Mouse (Mus musculus): ENCODE measurements at regions not wholly inside any gene's neighbourhood (a gene's known extent, or its start where the extent isn't known, plus 50 kb on each side); places are given as distances from the start of the nearest gene placed in this dataset.

GRCm38 (mm10) chr4:79362522-79362921, 1150.8 kb upstream of the Ptprd start:
- DNase-seq (ENCODE audit: low spot score in 2 of 2): no peak

- DNase-seq (ENCODE audit: low spot score in 2 of 2): no peak
These were observed 1146.0 kb upstream of the Ptprd start for GRCm38 (mm10) chr4:79357720-79358119.

GRCm38 (mm10) chr4:79309890-79310727, 1098.3 kb upstream of the Ptprd start:
- no peak for DNase-seq (ENCODE audit: low spot score in 2 of 2)

GRCm38 (mm10) chr4:79291091-79291490, 1079.3 kb upstream of the Ptprd start:
- DNase-seq (ENCODE audit: low spot score in 2 of 2): peak in 1 of 2 experiments; percentile 10

- DNase-seq (ENCODE audit: low spot score in 2 of 2): peak in 1 of 2 experiments; percentile 15
These were observed 1053.3 kb upstream of the Ptprd start for GRCm38 (mm10) chr4:79265044-79265443.

- DNase-seq (ENCODE audit: low spot score in 2 of 2): no peak
These were observed 1031.4 kb upstream of the Ptprd start for GRCm38 (mm10) chr4:79243184-79243583.

- no peak for DNase-seq (ENCODE audit: low spot score in 2 of 2)
These were observed 1029.9 kb upstream of the Ptprd start for GRCm38 (mm10) chr4:79241647-79242046.

GRCm38 (mm10) chr4:79224101-79224734, 1012.5 kb upstream of the Ptprd start:
- DNase-seq (ENCODE audit: low spot score in 2 of 2): no peak
